Mouse (Mus musculus): ENCODE measurements around the gene Itpr2. TPM values are rescaled to one million over a fixed set of nuclear protein-coding genes. Genes with fewer than 3 reads are reported as not detected.

Gene Itpr2
- total RNA-seq, 2 experiments from 2014 or later: 30.1 to 34.3 TPM

- intact Hi-C loops (cut with DNase I): no loop called here
- no peak for DNase-seq
Observed at GRCm38 (mm10) chr6:146387039-146387713, 114.8 kb downstream of the Itpr2 start.

- no peak for DNase-seq
- intact Hi-C loops (cut with DNase I): no loop called here
Observed at GRCm38 (mm10) chr6:146379263-146379662, 122.8 kb downstream of the Itpr2 start.

- DNase-seq: no peak
- intact Hi-C loops (cut with DNase I): no loop called here
Observed at GRCm38 (mm10) chr6:146371511-146371910, 130.5 kb downstream of the Itpr2 start.

- intact Hi-C loops (cut with DNase I): no loop called here
- DNase-seq: peak in 1 of 2 experiments; percentile 31
Observed at GRCm38 (mm10) chr6:146366180-146366579, 135.8 kb downstream of the Itpr2 start.

- intact Hi-C loops (cut with DNase I): no loop called here
Observed at GRCm38 (mm10) chr6:146357911-146358310, 144.1 kb downstream of the Itpr2 start.

GRCm38 (mm10) chr6:146352258-146352805, 149.7 kb downstream of the Itpr2 start:
- intact Hi-C loops (cut with DNase I): no loop called here
- no peak for DNase-seq

More at GRCm38 (mm10) chr6:146357911-146358310, 144.1 kb downstream of the Itpr2 start:
- DNase-seq: no peak

GRCm38 (mm10) chr6:146351816-146352215, 150.2 kb downstream of the Itpr2 start:
- intact Hi-C loops (cut with DNase I): no loop called here
- no peak for DNase-seq

GRCm38 (mm10) chr6:146347568-146347967, 154.5 kb downstream of the Itpr2 start:
- intact Hi-C loops (cut with DNase I): no loop called here
- no peak for DNase-seq

- no peak for DNase-seq
- intact Hi-C loops (cut with DNase I): no loop called here
Observed at GRCm38 (mm10) chr6:146346545-146347195, 155.4 kb downstream of the Itpr2 start.

GRCm38 (mm10) chr6:146344732-146345131, 157.3 kb downstream of the Itpr2 start:
- intact Hi-C loops (cut with DNase I): no loop called here
- peak in 1 of 2 experiments; percentile 50 for DNase-seq

GRCm38 (mm10) chr6:146343671-146344384, 158.2 kb downstream of the Itpr2 start:
- no peak for DNase-seq
- intact Hi-C loops (cut with DNase I): no loop called here

GRCm38 (mm10) chr6:146342995-146343394, 159.0 kb downstream of the Itpr2 start:
- intact Hi-C loops (cut with DNase I): no loop called here
- no peak for DNase-seq

GRCm38 (mm10) chr6:146341934-146342333, 160.1 kb downstream of the Itpr2 start:
- no peak for DNase-seq
- intact Hi-C loops (cut with DNase I): no loop called here

- intact Hi-C loops (cut with DNase I): no loop called here
- no peak for DNase-seq
Observed at GRCm38 (mm10) chr6:146341413-146341812, 160.6 kb downstream of the Itpr2 start.

- intact Hi-C loops (cut with DNase I): no loop called here
Observed at GRCm38 (mm10) chr6:146340951-146341350, 161.1 kb downstream of the Itpr2 start.

GRCm38 (mm10) chr6:146339779-146340178, 162.2 kb downstream of the Itpr2 start:
- intact Hi-C loops (cut with DNase I): loop anchor here (5.0 kb wide), 1 partner anchor 507 kb away; no protein-coding TSS in a partner anchor
- DNase-seq: peak; percentile 71 to 74

More at GRCm38 (mm10) chr6:146340951-146341350, 161.1 kb downstream of the Itpr2 start:
- DNase-seq: no peak

GRCm38 (mm10) chr6:146337237-146337636, 164.8 kb downstream of the Itpr2 start:
- no peak for DNase-seq
- intact Hi-C loops (cut with DNase I): loop anchor here (5.0 kb wide), 1 partner anchor 505 kb away; no protein-coding TSS in a partner anchor

- intact Hi-C loops (cut with DNase I): loop anchor here (5.0 kb wide), 1 partner anchor 503 kb away; no protein-coding TSS in a partner anchor
- DNase-seq: no peak
Observed at GRCm38 (mm10) chr6:146335191-146335590, 166.8 kb downstream of the Itpr2 start.

- no peak for DNase-seq
- intact Hi-C loops (cut with DNase I): no loop called here
Observed at GRCm38 (mm10) chr6:146333506-146333905, 168.5 kb downstream of the Itpr2 start.

GRCm38 (mm10) chr6:146331017-146331669, 170.9 kb downstream of the Itpr2 start:
- intact Hi-C loops (cut with DNase I): no loop called here
- DNase-seq: peak in 1 of 2 experiments; percentile 26
